Mouse (Mus musculus): ENCODE data around the gene Fastkd3. TPM values are rescaled to one million over a fixed set of nuclear protein-coding genes. Genes with fewer than 3 reads are reported as not detected.

Fastkd3 gene
- total RNA-seq, 4 experiments from 2014 or later = 8.7 to 13.0 (median 9.3) TPM

DNA sequence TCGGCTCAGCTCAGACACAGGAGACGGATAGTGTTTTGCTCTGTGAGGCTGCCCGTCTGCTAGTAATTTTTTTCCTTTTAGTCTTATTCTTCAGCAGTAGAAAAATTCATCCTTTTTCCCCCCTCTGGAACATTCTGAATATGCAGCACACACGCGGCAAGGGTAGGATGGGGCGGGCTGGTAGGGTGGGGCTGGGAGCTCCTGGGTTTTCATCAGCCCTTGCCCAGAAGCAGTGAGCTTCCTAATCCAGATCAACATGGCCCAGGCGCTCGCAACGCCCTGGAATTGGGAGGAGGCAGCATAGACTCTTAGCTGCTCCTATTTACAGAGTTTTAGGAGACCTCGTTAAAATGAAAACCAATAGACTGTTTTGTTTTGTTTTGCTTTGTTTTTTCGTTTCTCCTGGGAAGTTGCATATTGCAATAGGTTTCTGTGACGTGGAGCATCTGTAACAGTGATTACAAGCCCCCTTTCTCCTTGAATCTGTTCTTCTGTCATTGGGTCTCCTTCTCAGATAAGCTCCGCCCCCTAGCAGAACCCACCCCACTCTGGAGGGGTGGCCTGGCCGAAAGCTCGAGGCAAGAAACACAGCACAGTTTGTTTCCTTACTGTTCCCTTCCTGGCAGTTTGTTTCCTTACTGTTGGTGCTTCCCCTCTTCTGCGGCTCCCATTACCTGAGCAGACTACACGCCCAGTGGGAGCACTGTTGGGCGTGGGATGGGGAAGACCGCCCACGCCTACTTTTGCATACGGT lies 25.8 kb downstream of the Fastkd3 start:
- no peak for DNase-seq (ENCODE audit: low spot score)

DNA sequence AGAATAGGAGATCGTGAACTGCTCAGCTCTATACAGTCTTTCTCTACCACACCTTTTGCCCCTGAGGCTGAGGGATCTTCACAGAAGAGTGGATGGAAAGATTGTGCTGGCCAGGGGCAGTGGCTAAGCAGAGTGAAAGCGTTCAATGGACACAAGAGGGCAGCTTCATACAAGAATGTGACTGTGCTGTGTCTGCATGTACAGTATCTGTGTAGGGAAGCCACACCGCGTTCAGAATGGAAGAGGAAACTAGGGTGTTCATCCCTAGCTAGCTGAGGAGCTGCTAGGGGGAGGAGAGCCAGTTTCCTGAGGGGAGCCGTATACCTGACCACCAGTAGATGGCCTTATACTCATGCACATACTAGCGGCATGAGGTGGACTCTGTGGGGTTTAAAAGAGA lies 40.8 kb downstream of the Fastkd3 start:
- DNase-seq (ENCODE audit: low spot score) = no peak

DNA sequence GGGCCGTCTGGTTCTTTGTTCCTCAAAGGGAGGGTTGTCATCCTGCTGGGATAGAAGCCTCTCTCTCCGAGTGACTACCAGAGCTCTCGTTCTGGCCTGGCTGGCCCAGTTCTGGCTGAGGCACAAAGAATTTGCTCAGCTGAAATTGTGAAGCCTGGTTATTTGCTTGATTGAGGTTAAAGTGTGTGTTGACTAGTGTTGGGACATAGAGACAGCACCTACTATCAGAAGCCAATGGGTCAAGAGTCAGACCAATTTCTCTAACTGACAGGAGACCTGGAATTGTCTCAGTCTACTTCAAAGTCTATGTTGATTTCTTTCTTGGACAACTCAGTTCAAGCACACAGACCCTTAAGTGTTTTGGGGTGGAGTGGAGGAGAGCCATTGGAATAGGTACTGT lies 45.0 kb downstream of the Fastkd3 start:
- no peak for DNase-seq (ENCODE audit: low spot score)

Other genes starting within 250 kb of the Fastkd3 start
- gene Mtrr, start 85 bp upstream of the Fastkd3 start, total RNA-seq (2022) = 10 to 100 TPM; 16.5 to 20.1 (median 17.2) TPM
- gene 1700001L19Rik, start 15.2 kb downstream of the Fastkd3 start, total RNA-seq (2022) = under 1 TPM in 1 of 4 experiments, not detected in 3; 0.37 TPM